Mouse (Mus musculus): ENCODE results near the gene Slc22a17. TPM values are rescaled to one million over a fixed set of nuclear protein-coding genes. Genes with fewer than 3 reads are reported as not detected.

Slc22a17 gene
- polyA plus RNA-seq, 1 experiment from 2014 or later = 25.3 TPM

DNA sequence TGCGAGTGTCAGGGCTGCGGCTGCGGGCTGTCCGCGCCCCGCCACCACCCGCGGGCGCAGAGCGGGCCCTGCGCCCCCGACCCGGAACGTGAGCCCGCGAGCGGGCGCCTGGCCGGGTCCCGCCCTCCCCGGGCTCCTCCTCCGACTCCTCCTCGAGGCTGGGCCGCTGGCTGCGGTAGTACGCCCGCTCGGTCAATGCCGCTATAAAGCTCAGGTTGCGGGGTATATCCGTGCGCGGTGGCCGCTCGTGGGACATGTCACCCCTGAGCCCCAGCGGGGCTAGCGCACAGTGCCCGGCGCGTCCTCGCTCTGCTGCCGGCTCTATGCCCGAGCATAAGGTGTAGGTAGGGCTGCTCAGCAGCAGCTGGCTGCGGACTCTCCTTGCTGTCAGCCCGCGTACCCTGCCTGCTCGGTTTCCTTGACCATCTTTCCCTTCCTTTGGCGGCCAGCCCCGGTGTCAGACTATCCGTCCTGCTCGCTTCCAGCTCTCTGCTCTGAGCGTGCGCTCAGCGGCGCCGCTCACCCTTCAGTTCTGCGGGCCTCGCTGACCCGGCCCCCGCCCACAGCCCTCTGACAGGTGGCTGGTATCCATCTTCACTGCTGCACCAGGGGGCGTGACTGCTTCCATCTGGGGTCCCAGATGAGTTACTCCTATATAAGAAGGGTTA, 35.8 kb downstream of the Slc22a17 start, which contains the start of gene Ppp1r3e:
Ppp1r3e (minus strand) TSS at position 503 of the 668 bp plus-strand sequence.
- no peaks in the 10 kb centered on the region for H3K27me3 ChIP-seq
- CTCF ChIA-PET = no interaction called here
- in situ Hi-C loops (cut with MboI; ENCODE audit: low pct_unique_long_range_greater_than_20kb) = loop anchor here (25.0 kb wide), 1 partner anchor 710 kb away; the partner anchor contains the start of genes Emc9, Fitm1, Psme1 and Psme2
- no peak for TF ChIP-seq CTCF (IDR thresholded peaks at IDR 0.05)
- POLR2A ChIA-PET = interaction anchor here (0.8 to 1.3 kb wide), 2 partner anchors 14 to 18 kb away, joined by 3 to 4 read pairs; no protein-coding TSS in a partner anchor
- ATAC-seq (peak; percentile 83), DNase-seq (ENCODE audit: low read depth, low spot score) (no peak)

GRCm38 (mm10) chr14:54876539-54877047, 36.3 kb downstream of the Slc22a17 start:
- CTCF ChIA-PET = no interaction called here
- in situ Hi-C loops (cut with MboI; ENCODE audit: low pct_unique_long_range_greater_than_20kb) = loop anchor here (25.0 kb wide), 1 partner anchor 711 kb away; the partner anchor contains the start of genes Emc9, Fitm1, Psme1 and Psme2
- no peaks in the 10 kb centered on the region for H3K27me3 ChIP-seq
- TF ChIP-seq CTCF (IDR thresholded peaks at IDR 0.05) = no peak
- ATAC-seq (peak; percentile 89), DNase-seq (ENCODE audit: low read depth, low spot score) (no peak)
- POLR2A ChIA-PET = interaction anchor here (0.8 to 1.3 kb wide), 3 partner anchors 13 to 129 kb away, joined by 3 to 5 read pairs (median 4); no protein-coding TSS in a partner anchor

GRCm38 (mm10) chr14:54875844-54876538, 36.9 kb downstream of the Slc22a17 start:
- ChIA-PET POLR2A (interaction anchor here (0.8 to 1.3 kb wide), 3 partner anchors 13 to 130 kb away, joined by 3 to 5 read pairs (median 4); no protein-coding TSS in a partner anchor), CTCF (no interaction called here)
- peak; percentile 37 for ATAC-seq
- DNase-seq (ENCODE audit: low read depth, low spot score) = no peak
- TF ChIP-seq CTCF (IDR thresholded peaks at IDR 0.05) = no peak
- H3K27me3 ChIP-seq = no peaks in the 10 kb centered on the region
- in situ Hi-C loops (cut with MboI; ENCODE audit: low pct_unique_long_range_greater_than_20kb) = loop anchor here (25.0 kb wide), 1 partner anchor 711 kb away; the partner anchor contains the start of genes Emc9, Fitm1, Psme1 and Psme2

DNA sequence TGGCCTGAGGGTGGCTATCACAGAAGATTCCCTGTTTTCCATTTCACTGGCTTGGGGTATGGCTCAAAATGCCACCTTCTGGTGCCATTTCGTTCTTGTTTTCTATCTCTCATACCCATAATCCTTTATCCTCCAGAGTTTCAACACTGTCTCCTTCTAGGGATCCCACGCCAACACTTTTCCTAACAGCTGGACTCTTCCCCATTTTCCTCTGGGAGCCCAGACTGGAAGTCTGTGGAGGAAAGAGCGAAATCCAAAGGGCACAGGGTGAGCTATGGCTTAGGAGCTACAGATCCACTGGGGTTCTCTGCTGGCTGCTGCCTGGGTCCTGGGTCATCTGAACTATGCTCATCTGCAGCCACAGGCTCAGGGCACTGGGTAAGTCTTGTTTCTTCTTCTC, 38.8 kb downstream of the Slc22a17 start:
- ATAC-seq (no peak), DNase-seq (ENCODE audit: low read depth, low spot score) (no peak)
- POLR2A ChIA-PET = interaction anchor here (1.4 kb wide), 1 partner anchor 11 kb away, joined by 3 read pairs; no protein-coding TSS in a partner anchor
- in situ Hi-C loops (cut with MboI; ENCODE audit: low pct_unique_long_range_greater_than_20kb) = no loop called here
- CTCF ChIA-PET = no interaction called here
- no peaks in the 10 kb centered on the region for H3K27me3 ChIP-seq
- no peak for TF ChIP-seq CTCF (IDR thresholded peaks at IDR 0.05)

DNA sequence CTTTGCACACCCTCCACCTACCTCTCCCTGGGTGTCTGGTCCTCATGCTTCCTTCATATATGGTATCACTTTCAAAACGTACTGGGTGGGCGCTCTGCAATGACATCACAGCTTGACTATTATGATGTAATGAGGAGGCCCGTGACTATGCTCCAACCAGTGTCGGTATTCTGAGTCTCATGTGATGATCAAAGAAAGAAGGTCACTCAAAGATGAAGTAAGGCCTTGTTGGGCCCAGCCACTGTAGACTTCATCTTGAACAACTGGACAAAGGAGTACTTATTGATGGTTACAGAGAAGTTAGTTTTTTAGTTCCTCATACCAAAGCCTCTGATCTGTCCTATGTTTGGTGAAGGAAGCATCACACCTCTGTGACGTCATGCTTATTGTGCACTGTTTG, 42.1 kb downstream of the Slc22a17 start, which contains the start of gene Homez:
Homez (minus strand) TSS at position 101 of the 400 bp plus-strand sequence.
- ChIA-PET POLR2A (no interaction called here), CTCF (no interaction called here)
- in situ Hi-C loops (cut with MboI; ENCODE audit: low pct_unique_long_range_greater_than_20kb) = no loop called here

GRCm38 (mm10) chr14:54868026-54868425, 44.9 kb downstream of the Slc22a17 start:
- in situ Hi-C loops (cut with MboI; ENCODE audit: low pct_unique_long_range_greater_than_20kb) = no loop called here
- TF ChIP-seq CTCF (IDR thresholded peaks at IDR 0.05) = no peak
- ATAC-seq (no peak), DNase-seq (ENCODE audit: low read depth, low spot score) (no peak)
- CTCF ChIA-PET = no interaction called here
- POLR2A ChIA-PET = no interaction called here
- H3K27me3 ChIP-seq = no peaks in the 10 kb centered on the region

More for the DNA sequence above, 42.1 kb downstream of the Slc22a17 start, which contains the start of gene Homez:
- TF ChIP-seq CTCF (IDR thresholded peaks at IDR 0.05) = no peak
- ATAC-seq = no peak
- no peaks in the 10 kb centered on the region for H3K27me3 ChIP-seq
- DNase-seq (ENCODE audit: low read depth, low spot score) = no peak

DNA sequence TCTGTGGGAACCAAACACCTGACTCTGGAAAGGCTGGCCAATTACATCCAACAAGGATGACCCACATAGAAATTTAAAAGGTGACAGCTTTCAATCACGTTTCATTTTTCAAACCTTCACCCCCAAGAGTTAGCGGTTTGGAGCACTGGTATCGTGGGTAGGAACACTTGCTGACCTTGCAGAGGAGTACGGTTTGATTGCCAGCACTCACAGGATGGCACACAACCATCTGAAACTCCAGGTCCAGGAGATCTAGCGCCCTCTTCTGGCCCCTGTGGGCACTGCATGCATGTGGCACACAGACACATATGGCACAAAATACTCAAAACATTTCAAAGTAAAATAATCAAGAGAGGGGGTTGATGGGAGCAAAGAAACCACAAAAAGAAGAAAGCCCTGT, 46.0 kb downstream of the Slc22a17 start:
- TF ChIP-seq CTCF (IDR thresholded peaks at IDR 0.05) = peak; percentile 62
- no peak for DNase-seq (ENCODE audit: low read depth, low spot score)
- in situ Hi-C loops (cut with MboI; ENCODE audit: low pct_unique_long_range_greater_than_20kb) = no loop called here
- POLR2A ChIA-PET = no interaction called here
- no peaks in the 10 kb centered on the region for H3K27me3 ChIP-seq
- no peak for ATAC-seq
- CTCF ChIA-PET = interaction anchor here (1.1 to 1.3 kb wide), 2 partner anchors 13 to 148 kb away, joined by 3 read pairs; partner anchors contain the start of gene Ngdn

DNA sequence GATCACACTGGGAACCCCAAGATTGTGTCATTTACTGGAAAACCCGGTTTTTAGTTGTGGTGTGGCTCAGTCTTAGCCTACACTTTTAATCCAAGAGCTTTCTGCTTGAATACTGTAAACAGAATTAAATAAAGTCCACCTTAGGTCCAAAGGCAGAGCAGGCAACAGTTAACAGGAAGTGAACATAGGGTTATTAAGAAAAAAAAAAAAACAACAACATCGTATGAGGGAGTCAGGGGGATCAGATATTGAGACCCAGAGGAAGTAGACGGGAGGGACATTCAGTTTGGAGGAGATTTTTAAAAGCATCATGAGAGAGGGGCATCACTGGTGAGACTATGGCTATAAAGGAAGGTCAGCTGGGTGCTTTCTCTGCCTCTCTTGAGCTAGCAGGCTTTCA, 46.7 kb downstream of the Slc22a17 start:
- DNase-seq (ENCODE audit: low read depth, low spot score) = no peak
- TF ChIP-seq CTCF (IDR thresholded peaks at IDR 0.05) = no peak
- ATAC-seq = no peak
- H3K27me3 ChIP-seq = no peaks in the 10 kb centered on the region
- in situ Hi-C loops (cut with MboI; ENCODE audit: low pct_unique_long_range_greater_than_20kb) = no loop called here
- ChIA-PET POLR2A (no interaction called here), CTCF (interaction anchor here (1.1 to 1.3 kb wide), 2 partner anchors 13 to 149 kb away, joined by 3 read pairs; partner anchors contain the start of gene Ngdn)

DNA sequence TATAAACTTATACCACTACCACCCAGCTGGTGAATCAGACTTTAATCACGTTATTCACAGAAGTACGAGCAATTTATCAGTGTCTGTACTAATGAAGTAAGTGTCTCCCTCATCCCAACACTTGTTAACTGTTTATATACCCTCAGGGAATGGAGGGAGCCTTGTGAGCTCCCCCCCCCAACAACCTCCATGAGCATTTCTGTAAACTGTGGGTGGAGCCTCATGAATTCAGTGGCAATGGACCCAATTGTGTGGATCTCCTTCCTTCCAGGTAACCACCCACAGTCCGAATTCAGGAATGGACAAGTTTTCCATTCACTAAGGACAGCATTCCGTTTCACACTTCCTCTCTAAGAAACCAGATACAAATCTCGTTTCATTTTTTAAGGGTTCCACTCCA, 47.3 kb downstream of the Slc22a17 start:
- in situ Hi-C loops (cut with MboI; ENCODE audit: low pct_unique_long_range_greater_than_20kb) = no loop called here

GRCm38 (mm10) chr14:54864313-54865036, 48.5 kb downstream of the Slc22a17 start:
- TF ChIP-seq CTCF (IDR thresholded peaks at IDR 0.05) = no peak
- ATAC-seq (no peak), DNase-seq (ENCODE audit: low read depth, low spot score) (no peak)
- ChIA-PET POLR2A (interaction anchor here (1.2 kb wide), 1 partner anchor 30 kb away, joined by 7 read pairs; no protein-coding TSS in a partner anchor), CTCF (no interaction called here)
- in situ Hi-C loops (cut with MboI; ENCODE audit: low pct_unique_long_range_greater_than_20kb) = no loop called here
- H3K27me3 ChIP-seq = no peaks in the 10 kb centered on the region

More for the DNA sequence above, 47.3 kb downstream of the Slc22a17 start:
- ATAC-seq (no peak), DNase-seq (ENCODE audit: low read depth, low spot score) (no peak)
- H3K27me3 ChIP-seq = no peaks in the 10 kb centered on the region
- POLR2A ChIA-PET = interaction anchor here (0.6 to 1.2 kb wide), 2 partner anchors 15 to 29 kb away, joined by 3 to 7 read pairs; no protein-coding TSS in a partner anchor
- CTCF ChIA-PET = interaction anchor here (1.1 to 1.3 kb wide), 2 partner anchors 14 to 150 kb away, joined by 3 read pairs; partner anchors contain the start of gene Ngdn
- no peak for TF ChIP-seq CTCF (IDR thresholded peaks at IDR 0.05)

All from Patski (cell line).